Mouse (Mus musculus) c-Kit-positive CD71-positive TER-119-negative erythroid progenitor cells, embryonic 14.5 days (primary cell): ENCODE data around the gene 2310039H08Rik.

ENCODE experiments used
- DNase-seq: peaks from one replicate; pipeline ENCODE4 v3.0.0-alpha.2; 2013; ENCODE audit warnings: low read depth

The 2310039H08Rik gene

DNA sequence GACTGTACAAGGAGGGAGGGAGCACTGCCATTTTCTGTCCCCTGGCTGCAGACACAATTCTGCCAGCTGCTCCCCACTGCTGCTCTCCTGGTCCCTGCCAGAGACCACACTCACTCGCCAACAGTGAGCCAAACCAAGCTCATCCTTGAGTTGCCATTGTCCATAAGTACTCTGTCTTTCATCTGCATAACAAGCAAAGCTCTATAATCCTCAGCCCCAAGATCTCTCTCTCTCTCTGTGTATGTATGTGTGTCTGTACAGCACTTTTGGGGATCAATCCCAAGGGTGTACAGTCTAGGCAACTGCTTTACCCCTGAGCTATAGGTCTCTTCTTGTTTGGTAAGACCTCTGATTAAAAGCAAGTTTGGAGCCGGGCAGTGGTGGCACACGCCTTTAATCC lies 38.2 kb downstream of the 2310039H08Rik start:
- no peak for DNase-seq

DNA sequence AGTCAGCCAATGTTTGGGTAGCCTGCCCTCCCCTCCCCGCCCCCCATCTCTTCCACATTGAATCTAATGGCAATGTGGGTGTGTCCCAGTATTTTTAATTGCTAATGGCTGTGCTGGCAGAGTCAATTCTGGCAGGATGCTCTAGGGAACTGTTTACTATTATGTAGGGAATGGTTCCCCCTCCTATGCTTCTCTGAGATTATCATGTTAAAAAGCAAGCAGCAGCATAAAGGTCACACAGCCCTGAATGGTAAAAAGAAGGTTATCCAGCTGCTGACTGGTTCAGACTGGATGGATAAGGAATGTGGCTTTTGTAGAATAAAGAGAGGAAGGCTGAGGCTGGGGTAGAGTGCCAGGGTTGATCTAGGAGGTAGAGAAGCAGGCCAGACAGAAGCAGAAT lies 40.0 kb downstream of the 2310039H08Rik start:
- DNase-seq, result no peak

DNA sequence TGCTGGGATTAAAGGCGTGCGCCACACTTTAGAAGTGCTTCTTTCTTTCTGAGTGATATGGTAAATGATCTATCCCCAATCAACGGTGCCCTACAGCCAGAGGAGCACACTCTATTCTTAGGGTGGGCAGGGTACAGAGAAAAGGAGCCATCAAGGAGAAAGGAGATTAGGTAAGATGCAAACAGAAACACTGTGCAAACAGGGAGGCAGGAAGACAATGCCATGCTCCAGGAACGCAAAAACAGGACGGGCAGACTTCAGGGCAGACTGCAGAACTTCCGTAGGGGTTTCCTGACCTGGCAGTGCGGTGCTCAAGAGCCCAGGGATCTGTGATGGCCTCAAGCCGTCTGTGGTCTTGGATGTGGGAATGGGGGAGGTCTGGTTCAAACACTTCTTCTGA lies 41.2 kb downstream of the 2310039H08Rik start:
- no peak for DNase-seq

DNA sequence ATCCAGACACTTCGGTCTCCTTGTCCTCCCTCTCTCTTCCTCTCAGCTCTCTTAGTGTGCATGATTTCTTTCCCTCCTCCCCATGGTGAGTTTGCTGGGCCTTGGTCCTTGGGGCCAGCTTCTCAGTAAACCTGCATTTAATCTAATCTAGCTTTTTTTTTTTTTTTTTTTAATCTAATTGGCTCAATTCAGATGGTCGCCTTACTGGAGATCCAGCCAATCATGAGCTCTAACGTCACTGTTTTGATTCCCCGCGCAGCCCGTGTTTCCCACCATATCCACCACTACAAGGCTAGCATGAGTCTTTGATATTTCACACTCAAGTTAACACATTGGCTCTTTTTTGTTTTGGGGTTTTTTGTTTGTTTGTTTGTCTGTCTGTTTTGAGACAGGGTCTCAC lies 42.1 kb downstream of the 2310039H08Rik start:
- DNase-seq, result no peak

DNA sequence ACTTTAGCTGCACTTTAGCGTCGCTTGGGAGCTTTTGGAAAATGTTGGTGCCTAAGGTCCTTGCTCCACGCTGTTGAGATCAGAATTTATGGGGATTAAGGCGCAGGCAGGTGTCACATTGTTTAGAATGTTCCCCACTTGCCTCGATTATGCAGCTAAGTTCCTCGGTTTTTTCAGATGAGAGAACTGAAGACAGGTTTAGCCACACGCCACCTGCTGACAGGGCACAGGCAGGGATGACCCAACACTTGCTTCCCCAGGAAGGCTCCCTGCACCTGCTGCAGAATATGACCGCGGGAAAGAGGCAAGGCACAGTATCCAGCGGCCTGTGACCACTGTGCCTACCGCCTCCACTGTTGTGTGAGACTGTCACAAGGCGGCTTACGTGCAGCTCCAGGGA lies 43.9 kb downstream of the 2310039H08Rik start:
- no peak for DNase-seq

DNA sequence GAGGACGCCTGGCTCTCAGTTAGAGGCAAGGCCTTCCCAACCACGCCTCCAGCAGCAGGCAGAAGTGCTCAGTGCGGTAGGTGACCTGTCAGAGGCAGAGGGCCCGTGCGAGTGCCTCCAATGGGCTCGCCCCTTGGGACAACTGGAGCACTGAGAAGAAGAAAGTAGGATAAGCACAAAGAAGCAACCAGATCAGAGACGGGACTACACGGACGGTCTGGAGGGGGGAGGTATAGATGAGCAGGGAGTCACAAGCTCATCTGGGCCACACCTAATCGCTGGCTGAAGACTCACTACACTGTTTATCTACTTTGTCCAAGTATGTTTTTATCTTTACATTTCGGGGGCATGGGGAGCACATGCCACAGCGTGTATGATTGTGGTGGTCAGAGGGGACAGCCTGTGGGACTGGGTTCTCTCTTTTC lies 45.3 kb downstream of the 2310039H08Rik start:
- peak; percentile 38 for DNase-seq

DNA sequence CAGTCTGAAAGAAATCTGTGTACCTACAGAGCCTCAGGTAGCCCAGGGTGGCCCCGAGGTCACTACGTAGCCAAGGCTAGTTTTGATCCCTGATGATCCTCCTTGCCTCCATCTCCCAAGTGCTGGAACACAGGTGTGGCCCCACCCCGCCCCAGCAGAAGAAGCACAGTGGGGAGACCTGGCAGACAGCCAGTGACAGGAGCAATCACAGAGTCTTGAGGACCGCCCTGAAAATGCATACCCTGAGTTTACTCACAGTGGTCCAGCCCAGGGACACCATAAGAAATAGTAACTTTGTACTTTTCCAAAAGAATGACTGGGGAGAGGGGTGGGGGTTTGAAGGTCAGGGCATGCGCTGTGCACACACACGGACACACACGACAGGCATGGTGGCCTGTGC lies 48.2 kb downstream of the 2310039H08Rik start:
- no peak for DNase-seq
